Mouse (Mus musculus): Measurements from ENCODE around the gene Trpv2.

DNA sequence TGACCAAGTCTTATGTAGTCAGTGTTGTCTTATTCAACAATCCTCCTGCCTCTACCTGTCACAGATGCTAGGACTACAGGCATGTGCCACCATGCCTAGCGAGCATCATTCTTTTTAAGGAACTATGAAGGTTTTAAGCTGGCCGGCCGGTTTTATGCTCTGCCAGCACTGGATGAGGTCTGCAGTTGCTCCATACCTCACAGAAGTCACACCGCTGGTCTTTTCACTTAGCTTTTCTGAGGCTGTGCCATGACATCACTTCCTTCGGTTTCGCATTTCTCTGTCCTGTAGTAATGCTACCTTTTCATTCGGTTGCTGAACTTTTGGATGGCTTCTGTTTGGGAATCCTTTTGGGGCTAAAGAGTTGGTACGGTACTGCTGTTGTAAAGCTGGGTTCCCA lies 32.7 kb upstream of the Trpv2 start:
- TF ChIP-seq CTCF (IDR thresholded peaks at IDR 0.05 in 2 of 3, conservative IDR thresholded peaks at IDR 0.05 in 1 of 3; ENCODE audit: control insufficient read depth in 1 of 3, insufficient read depth in 1 of 3, low read depth in 2 of 3, low read length in 3 of 3, poor library complexity in 1 of 3, severe bottlenecking in 1 of 3) (no peak), ZKSCAN1 (IDR thresholded peaks at IDR 0.05; ENCODE audit: low read depth, low read length) (no peak), TAL1 (IDR thresholded peaks at IDR 0.05; ENCODE audit: low read length) (no peak), GABPA (IDR thresholded peaks at IDR 0.05; ENCODE audit: low read depth, low read length) (no peak), EP300 (IDR thresholded peaks at IDR 0.05; ENCODE audit: low read depth in 1 of 2, low read length in 2 of 2) (no peak), GATA1 (IDR thresholded peaks at IDR 0.05; ENCODE audit: low read depth, low read length) (no peak)

Measured in MEL (cell line).